Mouse (Mus musculus) right cerebral cortex, postnatal 10 days (tissue): ENCODE data around the gene Ppp6c.
"Not testable (repeated sequence)": the region's sequence is repeated elsewhere in the genome, so short reads cannot be mapped to it uniquely, and the experiment has no call there.

ENCODE experiments used
- DNase-seq, 2 experiments: peaks; one replicate each; pipeline ENCODE4 v3.0.0; 2021; ENCODE audit warnings: low spot score in 2 of 2

Ppp6c gene

DNA sequence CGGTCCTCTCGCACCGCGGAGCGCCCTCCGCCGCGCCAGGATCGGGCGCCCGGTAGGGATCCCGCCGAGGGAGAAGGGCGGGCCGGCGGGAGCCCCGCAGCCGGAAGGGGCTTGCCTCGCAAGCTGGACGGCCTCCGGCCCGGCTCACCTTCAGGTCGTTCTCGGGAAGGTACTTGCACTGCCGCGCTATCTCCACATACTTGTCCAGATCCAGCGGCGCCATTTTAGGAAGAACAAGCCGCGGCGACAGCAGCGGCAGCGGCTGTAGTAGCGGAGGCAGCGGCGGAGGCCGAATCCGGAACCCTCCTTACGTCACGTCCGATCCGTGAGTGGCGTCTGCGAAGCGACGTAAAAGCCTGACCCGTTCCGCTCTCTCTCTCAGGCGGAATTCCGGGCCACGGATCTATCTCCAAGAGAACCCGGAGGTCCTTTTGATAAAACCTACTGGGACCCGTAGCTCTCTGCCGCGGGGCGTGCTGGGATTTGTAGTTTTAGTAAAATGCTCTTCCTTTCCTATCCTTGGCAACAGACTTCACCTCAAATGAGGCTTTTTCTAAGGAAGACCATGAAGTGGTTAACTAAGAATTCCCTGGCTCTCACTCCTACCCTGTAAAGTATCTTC lies at the start of gene Ppp6c:
Gene Ppp6c, minus strand, starts transcription at position 433 of the 622 bp plus-strand sequence.
- peak; percentile 96 to 98 for DNase-seq

DNA sequence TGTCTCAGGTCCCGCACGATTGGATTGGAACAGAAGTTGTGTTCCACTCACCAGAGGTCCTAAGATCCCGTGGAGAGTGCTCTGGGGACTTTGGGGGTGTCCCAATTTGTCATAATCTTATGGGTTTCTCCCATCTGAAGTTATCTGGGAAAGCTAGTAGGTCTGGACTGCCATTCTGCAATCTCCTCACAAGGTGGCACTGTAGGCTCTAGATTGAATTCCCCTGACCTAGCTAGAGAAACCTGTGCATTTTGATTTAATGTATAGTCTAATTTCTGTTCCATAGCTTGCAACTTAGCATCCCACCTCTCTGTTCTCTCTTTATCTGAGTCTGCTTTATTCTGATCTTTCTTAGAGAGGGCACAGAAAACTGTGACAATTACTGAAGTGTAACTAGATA lies 42.1 kb upstream of the Ppp6c start:
- DNase-seq: no peak

DNA sequence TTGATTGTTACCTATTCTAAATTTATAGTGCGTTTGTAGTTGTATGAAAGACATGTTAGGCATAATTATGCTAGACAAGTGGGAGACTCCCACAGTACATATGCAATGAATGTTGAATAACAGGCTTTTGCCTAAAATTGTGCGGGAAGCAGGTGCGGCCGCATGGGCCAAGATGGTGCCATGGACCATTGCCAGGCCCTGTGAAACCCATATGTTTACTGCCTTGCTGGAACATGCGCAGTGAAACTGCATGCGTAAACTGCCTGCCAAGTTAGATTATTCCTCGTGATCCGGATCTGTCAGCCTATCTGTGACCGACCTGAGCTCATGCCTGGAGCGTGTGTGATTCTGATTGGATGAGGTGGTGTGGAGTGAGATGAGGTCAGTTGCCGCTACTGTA lies 26.0 kb upstream of the Ppp6c start:
- DNase-seq: peak; percentile 43 to 66

DNA sequence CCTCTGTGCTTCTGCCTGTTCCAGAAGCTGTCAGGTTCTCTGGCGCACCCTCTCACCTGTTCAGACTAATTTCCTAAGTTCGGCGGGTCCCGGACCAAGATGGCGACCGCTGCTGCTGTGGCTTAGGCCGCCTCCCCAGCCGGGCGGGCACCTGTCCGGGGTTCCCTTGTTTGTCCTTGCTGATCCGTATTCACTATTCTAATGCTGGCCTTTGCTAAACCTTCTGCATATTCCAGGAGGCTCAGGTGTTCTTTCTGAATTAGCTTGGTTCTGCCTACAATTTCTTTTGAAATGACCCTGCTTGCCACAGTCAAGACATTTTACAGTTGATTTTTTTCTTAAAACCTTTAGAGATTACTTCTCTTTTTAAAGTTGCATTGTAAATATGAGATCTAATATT lies 20.6 kb upstream of the Ppp6c start:
- not testable (repeated sequence) for DNase-seq

DNA sequence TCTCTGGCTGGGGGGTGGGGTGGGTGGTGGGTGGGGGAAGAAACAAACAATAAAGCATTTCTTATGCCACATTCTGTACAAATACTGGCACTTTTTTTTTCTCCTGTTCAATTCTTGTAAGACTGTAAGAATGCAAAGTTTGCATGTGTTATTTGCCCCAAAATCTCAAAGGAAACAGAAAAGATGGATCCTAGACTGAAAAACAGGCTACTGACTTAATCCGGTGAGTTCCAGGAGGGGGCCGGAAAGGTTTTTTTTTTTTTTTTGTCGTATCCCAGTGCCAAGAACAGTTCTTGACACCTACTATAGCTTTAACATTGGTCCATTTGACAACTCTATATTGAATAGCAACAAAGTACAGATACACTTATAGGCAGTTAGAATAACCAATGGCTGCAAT lies 480 bp upstream of the Ppp6c start:
- no peak for DNase-seq

DNA sequence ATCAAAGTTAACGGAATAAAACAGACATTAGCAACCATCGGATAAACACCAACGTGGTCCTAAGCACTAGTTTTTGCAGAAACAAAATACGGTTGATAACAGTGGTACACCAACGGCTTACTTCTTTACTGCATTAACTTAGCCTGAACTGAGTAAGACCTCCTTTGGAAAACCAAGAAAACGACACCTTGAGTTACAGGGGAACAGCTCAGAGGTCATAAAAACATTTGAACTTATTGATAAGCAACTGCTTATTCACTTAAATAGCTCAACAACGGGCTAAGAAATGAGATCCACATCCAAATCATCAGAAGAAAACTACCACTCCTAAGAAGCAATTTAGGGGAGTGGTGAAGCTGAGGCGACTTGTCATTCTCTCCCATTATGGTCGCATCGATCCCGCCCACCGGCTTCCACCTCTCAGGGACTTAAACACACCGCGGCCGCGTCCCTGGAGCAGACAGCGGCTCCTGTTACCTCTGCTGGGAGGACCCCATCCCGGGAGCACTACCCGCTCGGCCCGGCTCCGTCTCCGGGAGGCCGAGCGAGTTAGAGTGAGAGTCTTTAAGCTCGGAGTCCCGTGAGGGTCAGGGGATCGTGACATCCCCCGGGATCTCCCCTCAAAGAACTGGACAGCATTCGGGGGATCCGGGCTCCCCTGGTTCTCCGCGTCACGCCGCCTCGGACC lies 776 bp downstream of the Ppp6c start:
- peak; percentile 46 to 58 for DNase-seq

DNA sequence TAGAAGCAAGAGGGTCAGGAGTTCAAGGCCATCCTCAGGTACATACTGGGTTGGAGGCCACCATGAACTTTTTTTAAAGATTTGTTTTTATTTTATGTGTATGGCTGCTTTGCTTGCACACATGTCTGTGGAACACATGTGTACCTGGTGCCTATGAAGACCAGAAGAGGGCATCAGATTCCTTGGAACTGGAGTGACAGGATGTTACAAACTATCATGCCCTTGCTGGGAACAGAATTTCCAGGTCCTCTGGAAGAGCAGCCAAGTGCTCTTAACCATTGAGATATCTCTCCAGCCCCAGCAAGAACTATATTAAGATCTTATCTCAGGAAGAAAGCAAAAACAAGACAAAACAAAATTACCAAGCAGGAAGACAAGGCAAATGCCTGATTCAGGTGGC lies 1.6 kb downstream of the Ppp6c start:
- DNase-seq: no peak

DNA sequence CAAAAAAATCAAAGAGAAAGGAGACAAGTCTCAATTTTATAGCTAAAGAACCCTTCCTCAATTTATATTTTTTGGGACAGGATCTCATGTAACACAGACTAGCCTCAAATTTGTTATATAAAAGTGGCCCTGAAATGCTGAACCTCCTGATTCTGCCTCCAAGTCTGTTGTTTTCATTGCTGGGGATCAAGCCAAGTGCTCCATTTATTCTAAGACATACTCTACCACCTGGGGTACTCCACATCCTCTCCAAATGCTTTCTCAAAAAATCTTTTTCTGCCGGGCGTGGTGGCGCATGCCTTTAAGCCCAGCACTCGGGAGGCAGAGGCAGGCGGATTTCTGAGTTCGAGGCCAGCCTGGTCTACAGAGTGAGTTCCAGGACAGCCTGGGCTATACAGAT lies 6.2 kb downstream of the Ppp6c start:
- DNase-seq: no peak

DNA sequence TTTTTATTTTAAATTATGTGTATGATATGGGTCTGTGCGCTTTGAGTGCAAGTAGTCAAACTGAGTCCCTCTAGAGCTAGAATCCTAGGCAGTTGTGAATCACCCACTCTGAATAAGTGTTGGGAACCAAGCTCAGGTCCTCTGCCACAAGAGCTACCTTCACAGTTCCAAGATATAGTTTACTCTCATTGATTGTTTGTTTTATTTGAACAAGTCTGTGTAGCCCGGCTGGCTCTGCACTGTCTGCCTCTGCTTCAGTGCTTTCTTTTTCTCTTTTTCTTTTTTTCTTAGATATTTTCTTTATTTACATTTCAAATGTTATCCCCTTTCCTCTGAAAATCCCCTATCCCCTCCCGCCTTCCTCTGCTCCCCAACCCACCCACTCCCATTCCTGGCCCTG lies 7.2 kb downstream of the Ppp6c start:
- no peak for DNase-seq

DNA sequence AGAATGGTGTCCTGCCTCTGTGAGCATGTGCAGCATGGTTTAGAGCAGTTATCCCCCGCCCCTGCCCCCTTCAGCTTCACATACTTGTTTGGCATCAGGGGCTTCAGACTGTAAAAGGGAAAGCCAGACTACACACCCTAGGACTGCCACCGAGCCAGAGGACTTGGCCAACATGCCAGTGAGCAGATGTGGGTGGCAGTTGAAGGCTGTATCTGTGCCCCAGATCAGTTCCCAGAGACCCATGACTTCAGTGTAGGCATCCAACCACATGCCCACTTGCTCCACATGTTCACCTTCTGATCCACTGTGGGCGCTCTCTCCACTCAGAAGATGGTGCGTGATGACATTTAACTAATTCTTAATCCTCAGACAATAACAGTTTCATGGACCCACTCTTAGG lies 9.1 kb downstream of the Ppp6c start:
- DNase-seq: no peak

DNA sequence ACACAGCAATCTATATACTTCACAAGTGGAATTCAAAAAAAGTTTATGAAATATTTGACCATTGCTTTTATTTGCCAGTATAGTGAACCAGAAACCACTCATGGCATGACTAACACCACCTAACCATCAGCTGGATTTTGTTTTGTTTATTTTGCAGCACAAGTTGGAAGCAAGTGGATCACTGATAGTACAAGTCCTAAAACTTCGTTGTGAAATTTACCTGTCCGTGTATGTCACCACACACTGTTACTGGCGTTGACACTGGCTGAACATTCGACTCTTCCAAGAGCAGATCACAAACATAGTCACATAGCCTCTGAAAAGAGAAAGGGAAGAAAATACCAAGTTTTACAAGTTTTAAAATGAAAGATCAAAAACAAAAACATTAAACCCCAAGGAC lies 15.5 kb downstream of the Ppp6c start:
- no peak for DNase-seq

DNA sequence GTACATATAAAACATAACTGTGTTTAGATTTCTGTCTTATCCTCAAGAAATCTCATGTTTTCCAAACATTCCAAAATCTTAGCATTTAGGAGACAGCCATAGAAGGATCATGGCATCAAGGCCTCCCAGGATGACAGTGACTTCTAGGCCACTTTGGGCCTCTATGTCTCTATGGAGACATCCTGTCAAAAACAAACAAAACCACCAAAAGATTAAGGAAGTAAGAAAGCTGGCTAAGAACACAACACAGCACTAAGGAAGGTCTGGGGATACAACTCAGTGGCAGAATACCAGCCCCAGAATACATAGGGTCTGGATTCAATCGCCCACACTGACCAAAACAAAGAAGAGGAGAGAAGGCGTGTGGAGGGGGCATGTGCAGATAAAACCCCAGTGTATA lies 22.9 kb downstream of the Ppp6c start:
- no peak for DNase-seq

DNA sequence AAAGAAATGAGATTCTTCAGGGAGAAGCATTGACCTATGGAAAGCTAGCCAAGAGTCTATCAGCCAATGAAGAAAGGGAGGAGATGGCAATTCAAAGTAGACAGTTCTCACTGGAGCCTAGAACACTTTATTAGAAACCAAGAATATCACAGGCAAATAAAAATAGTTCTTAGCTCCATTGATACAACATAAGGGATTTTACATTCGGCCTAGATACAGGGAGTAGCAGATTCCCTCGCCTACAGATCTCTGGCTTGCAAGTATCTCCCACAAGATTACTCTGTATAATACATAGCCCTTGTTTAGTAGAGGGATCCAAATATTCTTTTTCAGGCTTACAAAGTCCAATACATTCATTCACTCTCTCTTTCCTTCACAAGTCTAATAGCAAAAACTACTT lies 31.4 kb downstream of the Ppp6c start:
- DNase-seq: no peak

DNA sequence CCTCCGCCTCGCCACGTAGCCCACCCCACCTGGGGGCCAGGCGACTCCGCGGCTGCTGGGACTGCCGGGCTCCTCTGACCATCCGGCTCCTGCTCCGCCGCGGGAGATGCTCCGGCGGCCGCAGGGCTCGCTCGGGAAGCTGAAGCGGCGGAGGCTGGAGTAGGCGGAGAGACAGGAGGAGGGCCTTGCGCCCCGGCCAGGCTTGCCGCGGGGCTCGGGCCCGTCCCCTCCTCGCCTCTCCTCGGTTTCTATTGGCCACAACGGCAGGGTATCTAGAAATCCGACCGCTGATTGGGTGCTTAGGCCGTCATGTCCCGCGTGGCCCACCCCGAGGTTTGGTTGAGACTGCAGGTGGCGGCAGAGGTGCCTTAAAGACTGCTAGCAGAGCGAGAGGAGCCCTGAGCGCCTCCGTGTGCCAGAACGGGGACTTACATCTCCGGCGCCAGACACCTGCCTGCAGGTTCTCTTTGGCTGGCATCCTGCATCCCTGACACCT lies 35.6 kb downstream of the Ppp6c start, which contains the start of gene Scai:
Gene Scai, minus strand, starts transcription at position 174 of the 496 bp plus-strand sequence.
- peak; percentile 99 for DNase-seq

DNA sequence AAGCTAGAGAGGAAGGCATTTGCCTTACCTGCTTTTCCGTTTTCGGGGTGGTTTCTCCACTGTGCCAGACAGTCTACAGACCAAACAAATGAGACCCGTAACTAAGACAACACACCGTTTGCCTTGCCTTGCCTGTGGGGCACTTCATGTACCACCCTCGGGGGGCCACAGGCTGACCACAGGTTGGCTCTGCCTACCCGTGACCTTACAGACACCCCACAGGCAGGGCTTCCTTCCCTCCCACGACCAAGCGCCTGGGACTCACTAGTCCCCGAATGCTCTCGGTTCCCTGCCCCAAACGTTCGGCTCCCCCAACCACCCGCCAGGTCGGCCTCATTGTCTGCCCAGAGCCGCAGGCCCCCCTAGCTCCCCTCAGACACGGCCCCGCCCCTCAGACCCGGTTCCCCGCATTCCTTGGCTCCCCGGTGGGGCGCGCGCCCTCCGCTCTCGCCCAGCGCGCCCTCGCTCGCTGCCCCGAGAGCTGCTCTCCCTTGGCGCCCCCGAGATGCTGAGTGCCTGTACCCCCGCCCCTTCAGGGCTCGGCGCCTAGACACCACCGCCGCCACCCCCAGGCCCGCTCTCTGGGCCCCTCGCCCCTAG lies 36.2 kb downstream of the Ppp6c start:
- no peak for DNase-seq

DNA sequence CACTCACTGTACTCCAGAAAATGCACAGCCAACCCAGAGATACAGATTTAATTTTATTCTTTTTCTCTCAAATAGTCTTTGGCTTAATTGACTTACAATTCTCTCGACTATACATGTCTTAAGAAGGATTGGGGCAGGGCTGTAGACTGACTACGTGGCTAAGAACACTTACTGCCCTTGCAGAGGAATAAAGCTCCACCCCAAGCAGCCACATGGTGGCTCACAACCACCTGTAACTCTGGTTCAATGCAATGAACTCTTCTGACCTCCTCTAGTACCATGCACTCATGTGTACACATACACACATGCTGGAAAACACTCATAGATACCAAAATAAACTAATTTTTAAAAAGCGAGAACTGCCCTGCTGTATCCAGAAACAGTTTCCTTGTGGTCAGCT lies 40.3 kb downstream of the Ppp6c start:
- no peak for DNase-seq

DNA sequence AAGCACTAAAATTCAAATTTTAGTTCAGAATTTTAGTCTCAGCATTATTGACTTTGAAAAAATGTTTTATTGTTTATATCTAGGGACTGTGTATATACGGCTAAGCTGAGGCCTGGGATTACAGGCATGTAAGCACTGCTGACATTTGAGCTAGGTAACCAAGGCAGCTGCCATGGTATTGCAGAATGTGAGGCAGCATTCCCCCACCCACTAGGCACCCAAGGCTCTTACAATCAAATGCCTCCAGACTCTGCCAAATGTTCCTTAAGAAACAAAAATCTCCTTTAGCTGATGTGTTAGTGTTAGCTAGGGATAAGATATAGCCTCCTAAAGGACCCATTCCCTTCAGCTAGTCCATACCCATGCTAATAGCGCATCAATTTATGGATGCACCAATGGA lies 42.7 kb downstream of the Ppp6c start:
- no peak for DNase-seq

DNA sequence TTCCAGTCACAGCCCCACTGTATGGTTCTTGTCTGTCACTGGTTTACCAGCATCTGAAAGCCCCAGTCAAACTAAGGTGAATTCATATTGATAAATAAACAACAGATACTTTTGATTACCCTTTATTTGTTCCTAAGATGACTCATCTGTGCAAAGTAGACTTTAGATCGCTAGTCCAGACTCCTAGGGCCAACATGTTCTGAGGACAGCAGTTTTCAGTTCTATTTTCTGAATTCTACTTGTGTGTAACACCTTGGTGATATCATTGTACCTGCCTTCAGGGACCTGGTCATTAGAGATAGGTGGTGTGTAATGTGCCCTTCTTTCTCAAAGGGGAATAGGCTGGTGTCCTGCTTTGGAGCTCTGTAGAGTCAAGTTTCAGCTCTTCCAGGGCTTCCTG lies 65.3 kb downstream of the Ppp6c start:
- DNase-seq: no peak

DNA sequence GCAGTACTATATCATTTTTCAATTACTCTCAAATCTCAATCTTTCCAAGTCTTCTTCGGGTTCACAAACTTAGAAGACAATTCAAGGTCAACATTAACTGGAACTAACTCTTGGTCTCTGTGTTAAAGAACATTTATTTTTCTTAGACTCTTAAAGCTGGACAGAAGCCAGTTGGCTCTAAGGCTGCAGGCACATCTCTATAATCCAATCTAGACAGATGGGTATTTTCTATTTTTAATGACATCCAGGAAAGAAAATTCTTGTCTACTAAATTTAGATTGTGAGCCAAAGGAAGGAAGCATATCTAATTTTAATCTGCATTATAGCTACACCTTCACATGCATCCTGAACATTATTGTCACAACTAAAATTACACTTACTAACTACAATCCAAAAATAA lies 68.3 kb downstream of the Ppp6c start:
- no peak for DNase-seq

DNA sequence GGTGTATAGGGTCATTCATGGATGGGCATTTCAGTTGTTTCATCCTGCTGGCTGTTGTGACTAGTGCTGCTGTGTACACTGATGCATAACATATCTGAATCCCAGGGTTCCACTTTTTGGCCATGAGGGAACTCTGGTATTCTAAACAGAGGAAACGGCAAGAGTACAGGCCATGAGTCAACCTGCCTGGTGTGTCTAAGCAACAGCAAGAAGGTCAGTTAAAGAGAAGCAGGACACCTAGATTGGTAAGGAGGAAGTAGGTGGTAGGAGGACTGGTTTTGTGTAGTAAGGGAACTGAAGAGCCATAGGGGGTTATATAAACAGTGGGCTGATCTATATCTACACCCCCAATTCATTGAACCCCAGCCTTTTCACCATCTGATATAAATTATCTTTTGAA lies 69.4 kb downstream of the Ppp6c start:
- DNase-seq: no peak

DNA sequence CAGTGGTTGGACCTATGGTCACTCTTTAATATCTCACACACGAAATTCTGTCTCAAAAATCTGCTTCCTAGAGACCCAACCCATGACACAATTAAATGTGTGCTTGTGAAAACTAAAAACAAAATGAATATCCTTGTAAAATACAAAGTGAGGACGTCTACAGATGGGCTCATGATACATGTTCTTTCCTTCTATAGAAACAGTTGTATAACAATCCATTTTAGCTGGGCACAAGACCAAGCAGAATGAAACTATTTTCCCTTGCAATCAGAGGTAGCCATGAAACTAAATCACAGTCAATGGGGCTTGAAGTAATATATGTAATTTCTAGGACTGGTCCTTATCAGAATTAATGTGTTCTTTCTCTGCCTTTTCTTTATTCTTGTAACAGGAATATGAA lies 75.3 kb downstream of the Ppp6c start:
- DNase-seq: no peak

DNA sequence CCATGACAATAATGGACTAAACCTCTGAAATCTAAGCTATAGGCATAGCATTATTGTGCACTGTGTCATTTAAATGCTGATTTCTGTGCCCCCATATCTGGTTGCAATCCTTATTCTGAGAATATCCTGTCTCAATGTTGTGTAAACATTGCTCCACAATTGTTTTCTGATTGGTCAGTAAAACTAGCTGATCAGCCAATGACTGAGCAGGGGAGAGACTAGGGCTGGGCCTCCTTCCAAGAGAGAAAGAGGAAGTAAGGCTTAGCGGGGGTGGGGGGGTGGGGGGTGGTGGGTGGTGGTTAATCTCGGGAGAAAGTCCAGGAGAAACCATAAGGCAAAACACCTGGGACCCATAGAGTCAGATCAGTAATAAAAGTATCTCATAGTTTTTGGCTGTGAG lies 78.2 kb downstream of the Ppp6c start:
- DNase-seq: no peak

DNA sequence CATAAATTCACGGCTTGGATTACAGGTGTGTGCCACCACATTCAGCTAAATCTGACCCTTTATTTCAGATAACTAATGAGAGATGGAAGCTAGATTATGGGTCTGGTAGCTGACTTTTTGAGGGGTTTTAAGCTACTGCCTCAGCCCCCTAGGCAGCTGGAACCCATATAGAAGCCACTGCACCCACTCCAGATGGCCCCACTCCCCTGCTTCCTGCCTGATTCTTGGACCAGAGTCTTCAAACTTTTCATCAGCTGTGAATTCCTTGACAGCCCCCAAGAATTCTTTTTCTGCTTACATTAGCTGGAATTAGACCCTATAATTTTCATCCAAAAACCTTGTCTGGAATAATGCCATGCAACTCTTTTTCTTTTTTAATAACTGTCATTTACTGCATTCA lies 79.8 kb downstream of the Ppp6c start:
- no peak for DNase-seq
